Comparison of ENCODE assay signal across 1 mouse cellular context in the genomic region with DNA sequence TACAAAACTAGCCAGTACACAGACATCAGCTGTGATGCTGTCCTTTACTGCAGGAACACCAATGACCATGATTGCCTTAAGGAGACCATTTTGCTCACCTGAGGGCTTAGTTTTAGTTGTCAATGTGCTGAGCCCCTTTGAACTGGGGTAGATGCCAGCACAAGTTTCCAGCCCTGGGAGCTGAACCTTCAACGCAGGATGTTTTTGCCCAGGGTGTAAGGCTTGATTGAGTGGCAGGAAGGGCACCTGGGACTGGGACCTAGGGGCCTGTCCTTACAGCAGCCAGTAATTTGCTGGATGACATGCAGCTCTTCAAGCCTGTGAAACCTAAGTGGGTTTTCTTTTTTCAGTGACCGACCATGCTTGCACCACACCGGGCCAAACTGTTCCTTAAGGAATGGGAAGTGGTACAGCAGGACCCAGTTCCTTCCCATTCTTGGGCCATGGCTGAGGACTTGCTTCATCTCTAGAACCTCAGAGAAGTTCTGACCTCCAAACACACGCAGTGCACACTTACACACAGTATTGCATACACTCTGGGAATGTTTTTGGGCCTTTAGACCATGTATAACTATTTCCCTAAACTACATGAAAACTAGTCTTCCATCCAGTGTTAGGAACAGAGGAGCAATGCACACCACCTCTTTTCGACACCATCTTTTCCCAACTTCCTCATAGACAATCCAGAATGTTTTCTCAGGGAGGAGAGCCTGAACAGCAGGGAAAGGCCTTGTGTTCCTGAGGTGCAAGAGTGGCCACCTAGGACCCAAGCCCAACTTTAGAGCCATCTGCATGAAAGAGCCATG.
TF ChIP-seq lines count a peak whose summit lies in the region.

No protein-coding gene starts in this region.

TF ChIP-seq in CH12.LX, 34 proteins besides CTCF, POLR2A, EP300 and RAD21:
- TF ChIP-seq TBP (conservative IDR thresholded peaks at IDR 0.05; ENCODE audit: low read depth, low read length) (no peak), SMC3 (IDR thresholded peaks at IDR 0.05; ENCODE audit: low read depth, low read length) (no peak), SIN3A (IDR thresholded peaks at IDR 0.05; ENCODE audit: low read length) (no peak), TCF12 (IDR thresholded peaks at IDR 0.05; ENCODE audit: low read depth, low read length) (no peak), ZNF384 (IDR thresholded peaks at IDR 0.05; ENCODE audit: low read depth, low read length) (no peak), ELF1 (IDR thresholded peaks at IDR 0.05; ENCODE audit: low read depth, low read length) (no peak), CHD1 (IDR thresholded peaks at IDR 0.05; ENCODE audit: low read depth, low read length) (no peak), ZC3H11A (IDR thresholded peaks at IDR 0.05; ENCODE audit: low read depth, low read length) (no peak), MAX (IDR thresholded peaks at IDR 0.05; ENCODE audit: low read length) (no peak), JUN (IDR thresholded peaks at IDR 0.05; ENCODE audit: insufficient read depth, low read depth, low read length) (no peak), NRF1 (IDR thresholded peaks at IDR 0.05; ENCODE audit: low read depth, low read length) (no peak), HCFC1 (IDR thresholded peaks at IDR 0.05; ENCODE audit: low read depth, low read length) (no peak)
